Mouse (Mus musculus) myocyte (in vitro differentiated cells): ENCODE results near the gene Ptx4. TPM values are rescaled to one million over a fixed set of nuclear protein-coding genes. Genes with fewer than 3 reads are reported as not detected.

ENCODE experiments used
- H3K27me3 ChIP-seq: one replicate; pipeline ENCODE4 v1.6.1; 2011; ENCODE audit not compliant: control insufficient read depth, insufficient read depth, insufficient read length
- H3K36me3 ChIP-seq: one replicate; pipeline ENCODE4 v1.6.1; 2011; ENCODE audit not compliant: control insufficient read depth, insufficient read depth
- H3K4me2 ChIP-seq: one replicate; pipeline ENCODE4 v1.6.1; 2011; ENCODE audit warnings: low read depth, control low read depth
- H3K4me3 ChIP-seq: one replicate; pipeline ENCODE4 v1.5.1; 2011; ENCODE audit warnings: mild to moderate bottlenecking, control low read depth, moderate library complexity
- H3K79me2 ChIP-seq: one replicate; pipeline ENCODE4 v1.6.1; 2011; ENCODE audit not compliant: control insufficient read depth, insufficient read depth
- H3ac ChIP-seq: one replicate; pipeline ENCODE4 v1.6.1; 2011; ENCODE audit not compliant: control insufficient read depth, insufficient read length
- CEBPB ChIP-seq: IDR thresholded peaks from 2 replicates; pipeline ENCODE4 v1.6.1; 2011; ENCODE audit warnings: mild to moderate bottlenecking, moderate library complexity; ENCODE audit not compliant: poor library complexity, insufficient read depth, severe bottlenecking
- E2F4 ChIP-seq: IDR thresholded peaks from one replicate; pipeline ENCODE4 v1.6.1; 2011; ENCODE audit warnings: mild to moderate bottlenecking, control low read depth, moderate library complexity; ENCODE audit not compliant: insufficient read depth
- MAX ChIP-seq: IDR thresholded peaks from one replicate; pipeline ENCODE4 v1.6.1; 2011; ENCODE audit warnings: low read depth, mild to moderate bottlenecking, control low read depth
- MYOD1 ChIP-seq, 3 experiments: IDR thresholded peaks; one replicate each; pipeline ENCODE4 v1.6.1; 2011; ENCODE audit warnings: control low read depth in 2 of 3, low read depth in 2 of 3, mild to moderate bottlenecking in 2 of 3, moderate library complexity in 1 of 3; ENCODE audit not compliant: insufficient read length in 2 of 3, control insufficient read depth in 1 of 3
- MYOG ChIP-seq, 3 experiments: IDR thresholded peaks; one replicate each; pipeline ENCODE4 v1.6.1; 2011; ENCODE audit warnings: control low read depth in 2 of 3, low read depth in 2 of 3, mild to moderate bottlenecking in 2 of 3; ENCODE audit not compliant: insufficient read length in 2 of 3, control insufficient read depth in 1 of 3, insufficient read depth in 1 of 3
- POLR2A ChIP-seq: IDR thresholded peaks from one replicate; pipeline ENCODE4 v1.6.1; 2011; ENCODE audit warnings: low read depth, mild to moderate bottlenecking, control low read depth, moderate library complexity; ENCODE audit not compliant: insufficient read length
- POLR2AphosphoS2 ChIP-seq: IDR thresholded peaks from one replicate; pipeline ENCODE4 v1.6.1; 2011; ENCODE audit warnings: low read depth, control low read depth; ENCODE audit not compliant: insufficient read length
- REST ChIP-seq: IDR thresholded peaks from one replicate; pipeline ENCODE4 v1.6.1; 2011; ENCODE audit warnings: mild to moderate bottlenecking, control low read depth, moderate library complexity; ENCODE audit not compliant: insufficient read depth, insufficient read length
- SRF ChIP-seq: IDR thresholded peaks from one replicate; pipeline ENCODE4 v1.6.1; 2011; ENCODE audit warnings: low read depth; ENCODE audit not compliant: control insufficient read depth, insufficient read length
- TCF12 ChIP-seq: IDR thresholded peaks from one replicate; pipeline ENCODE4 v1.6.1; 2011; ENCODE audit warnings: mild to moderate bottlenecking, control low read depth; ENCODE audit not compliant: poor library complexity, insufficient read depth, severe bottlenecking
- TCF3 ChIP-seq: IDR thresholded peaks from one replicate; pipeline ENCODE4 v1.6.1; 2011; ENCODE audit warnings: low read depth, control low read depth; ENCODE audit not compliant: insufficient read length
- USF1 ChIP-seq: IDR thresholded peaks from one replicate; pipeline ENCODE4 v1.6.1; 2011; ENCODE audit warnings: low read depth, mild to moderate bottlenecking, control low read depth, moderate library complexity
- polyA plus RNA-seq: library from polyadenylated mRNA; unstranded; fragments of >200 nt; fragmentation: generic; extraction: Trizol; gene quantifications from one replicate; pipeline ENCODE4 v1.2.1, GENCODE M21; 2012; ENCODE audit warnings: missing spikeins

Ptx4 gene
- polyA plus RNA-seq, 1 experiment: not detected

GRCm38 (mm10) chr17:25109578-25109977, 11.0 kb upstream of the Ptx4 start:
- peaks cover 2% of the 10 kb centered on the region for H3K79me2 ChIP-seq
- H3K4me2 ChIP-seq: no peak overlapping the region
- no peak overlapping the region for H3K4me3 ChIP-seq
- H3ac ChIP-seq: no peak overlapping the region
- TF ChIP-seq TCF12 (no peak), MAX (no peak), CEBPB (no peak), POLR2AphosphoS2 (no peak), MYOG (IDR thresholded peaks at IDR 0.05; ENCODE audit: control insufficient read depth in 1 of 3, insufficient read depth in 1 of 3, insufficient read length in 2 of 3, low read depth in 2 of 3) (no peak), POLR2A (no peak), MYOD1 (IDR thresholded peaks at IDR 0.05; ENCODE audit: control insufficient read depth in 1 of 3, insufficient read length in 2 of 3, low read depth in 2 of 3) (no peak), E2F4 (no peak), TCF3 (no peak), USF1 (no peak), REST (no peak), SRF (no peak)
- H3K36me3 ChIP-seq: no peaks in the 10 kb centered on the region
- H3K27me3 ChIP-seq: no peaks in the 10 kb centered on the region

GRCm38 (mm10) chr17:25110590-25110989, 10.0 kb upstream of the Ptx4 start:
- no peak overlapping the region for H3K4me3 ChIP-seq
- H3K79me2 ChIP-seq: peaks cover 7% of the 10 kb centered on the region
- TF ChIP-seq MYOD1 (IDR thresholded peaks at IDR 0.05; ENCODE audit: control insufficient read depth in 1 of 3, insufficient read length in 2 of 3, low read depth in 2 of 3) (peak in 2 of 3 experiments; percentile 77 to 81), E2F4 (no peak), TCF3 (peak; percentile 31), MYOG (IDR thresholded peaks at IDR 0.05; ENCODE audit: control insufficient read depth in 1 of 3, insufficient read depth in 1 of 3, insufficient read length in 2 of 3, low read depth in 2 of 3) (peak in 2 of 3 experiments; percentile 86 to 88)
- no peaks in the 10 kb centered on the region for H3K27me3 ChIP-seq
- H3K4me2 ChIP-seq: no peak overlapping the region
- H3K36me3 ChIP-seq: no peaks in the 10 kb centered on the region
- H3ac ChIP-seq: no peak overlapping the region

- Histone ChIP-seq H3ac (no peak overlapping the region), H3K36me3 (no peaks in the 10 kb centered on the region), H3K79me2 (peaks cover 7% of the 10 kb centered on the region), H3K4me2 (no peak overlapping the region), H3K27me3 (no peaks in the 10 kb centered on the region), H3K4me3 (no peak overlapping the region)
- TF ChIP-seq MYOD1 (IDR thresholded peaks at IDR 0.05; ENCODE audit: control insufficient read depth in 1 of 3, insufficient read length in 2 of 3, low read depth in 2 of 3) (peak in 2 of 3 experiments; percentile 59 to 66), USF1 (no peak)
Observed at GRCm38 (mm10) chr17:25111220-25111619, 9.3 kb upstream of the Ptx4 start.

GRCm38 (mm10) chr17:25111739-25112422, 8.7 kb upstream of the Ptx4 start:
- Histone ChIP-seq H3K4me3 (no peak overlapping the region), H3K27me3 (no peaks in the 10 kb centered on the region), H3K36me3 (no peaks in the 10 kb centered on the region), H3K4me2 (peak overlapping the region; percentile 2), H3ac (no peak overlapping the region), H3K79me2 (peaks cover 7% of the 10 kb centered on the region)
- TF ChIP-seq SRF (no peak), CEBPB (no peak), TCF12 (no peak), USF1 (no peak), TCF3 (no peak), POLR2AphosphoS2 (no peak), MAX (no peak), E2F4 (no peak), REST (no peak), POLR2A (no peak), MYOG (IDR thresholded peaks at IDR 0.05; ENCODE audit: control insufficient read depth in 1 of 3, insufficient read depth in 1 of 3, insufficient read length in 2 of 3, low read depth in 2 of 3) (no peak), MYOD1 (IDR thresholded peaks at IDR 0.05; ENCODE audit: control insufficient read depth in 1 of 3, insufficient read length in 2 of 3, low read depth in 2 of 3) (no peak)

- H3K4me2 ChIP-seq: no peak overlapping the region
- TF ChIP-seq MAX: no peak
- no peak for TF ChIP-seq MYOD1 (IDR thresholded peaks at IDR 0.05; ENCODE audit: control insufficient read depth in 1 of 3, insufficient read length in 2 of 3, low read depth in 2 of 3)
- no peak for TF ChIP-seq CEBPB
- no peak for TF ChIP-seq TCF3
Observed at GRCm38 (mm10) chr17:25112423-25112810, 8.1 kb upstream of the Ptx4 start.

More at GRCm38 (mm10) chr17:25112423-25112810, 8.1 kb upstream of the Ptx4 start:
- Histone ChIP-seq H3K4me3 (no peak overlapping the region), H3K27me3 (no peaks in the 10 kb centered on the region), H3K36me3 (no peaks in the 10 kb centered on the region), H3K79me2 (peaks cover 7% of the 10 kb centered on the region), H3ac (no peak overlapping the region)
